Mouse (Mus musculus) embryonic facial prominence, embryonic 11.5 days (tissue): ENCODE measurements at regions not wholly inside any gene's neighbourhood (a gene's known extent, or its start where the extent isn't known, plus 50 kb on each side); places are given as distances from the start of the nearest gene placed in this dataset.

ENCODE experiments used
- ATAC-seq: fragments of 200-750 bp; cut with Nextera tagmentation; replicated peaks from 2 replicates; pipeline ENCODE4 v1.8.0; 2017; ENCODE audit warnings: low read depth; ENCODE audit not compliant: insufficient number of reproducible peaks, low FRiP score, low TSS enrichment
- DNase-seq: peaks from one replicate; pipeline ENCODE4 v3.0.0-alpha.2; 2015; ENCODE audit warnings: low spot score
- H3K27ac ChIP-seq: fragments of 300-500 bp; sonication (generic); replicated peaks from 2 replicates; pipeline ENCODE4 v1.5.1; 2014; ENCODE audit warnings: mild to moderate bottlenecking, low read depth, low read length, control low read depth
- H3K27me3 ChIP-seq: fragments of 300-500 bp; sonication (generic); 2 replicates; pipeline ENCODE4 v1.6.1; 2014; ENCODE audit warnings: mild to moderate bottlenecking, low read length, moderate library complexity, mixed read lengths; ENCODE audit not compliant: control insufficient read depth, insufficient read depth
- H3K36me3 ChIP-seq: fragments of 300-500 bp; sonication (generic); replicated peaks from 2 replicates; pipeline ENCODE4 v1.6.1; 2014; ENCODE audit warnings: low read depth, mild to moderate bottlenecking, low read length, moderate library complexity, mixed read lengths; ENCODE audit not compliant: control insufficient read depth, insufficient read depth
- H3K4me1 ChIP-seq: fragments of 300-500 bp; sonication (generic); 2 replicates; pipeline ENCODE4 v1.6.1; 2014; ENCODE audit warnings: low read length, mixed read lengths; ENCODE audit not compliant: control insufficient read depth, insufficient read depth
- H3K4me2 ChIP-seq: fragments of 300-500 bp; sonication (generic); 2 replicates; pipeline ENCODE4 v1.6.1; 2014; ENCODE audit warnings: low read depth, mild to moderate bottlenecking, control low read depth, low read length, moderate library complexity
- H3K4me3 ChIP-seq: fragments of 300-500 bp; sonication (generic); 2 replicates; pipeline ENCODE4 v1.5.1; 2014; ENCODE audit warnings: low read depth, low read length, control low read depth
- H3K9ac ChIP-seq: fragments of 300-500 bp; sonication (generic); replicated peaks from 2 replicates; pipeline ENCODE4 v1.6.1; 2014; ENCODE audit warnings: mild to moderate bottlenecking, control low read depth, low read length
- H3K9me3 ChIP-seq: fragments of 300-500 bp; sonication (generic); replicated peaks from 2 replicates; pipeline ENCODE4 v1.6.1; 2016; ENCODE audit warnings: mild to moderate bottlenecking, low read length, inconsistent platforms, mixed read lengths; ENCODE audit not compliant: control insufficient read depth
- WGBS: fragments of 180-500 bp; shearing (Covaris S2); extraction: QIAGEN DNeasy Blood & Tissue Kit; methylation state at CpG from one replicate; pipeline ENCODE4 v1.1.7; 2014; 5-methylcytosine and 5-hydroxymethylcytosine counted together

GRCm38 (mm10) chrX:60833456-60833855 is 59.8 kb downstream of the Sox3 start:
- ATAC-seq, result no peak
- H3K4me2 ChIP-seq, result no peak overlapping the region
- 79% methylated on average over 6 of the region's 6 CpGs for WGBS

DNA sequence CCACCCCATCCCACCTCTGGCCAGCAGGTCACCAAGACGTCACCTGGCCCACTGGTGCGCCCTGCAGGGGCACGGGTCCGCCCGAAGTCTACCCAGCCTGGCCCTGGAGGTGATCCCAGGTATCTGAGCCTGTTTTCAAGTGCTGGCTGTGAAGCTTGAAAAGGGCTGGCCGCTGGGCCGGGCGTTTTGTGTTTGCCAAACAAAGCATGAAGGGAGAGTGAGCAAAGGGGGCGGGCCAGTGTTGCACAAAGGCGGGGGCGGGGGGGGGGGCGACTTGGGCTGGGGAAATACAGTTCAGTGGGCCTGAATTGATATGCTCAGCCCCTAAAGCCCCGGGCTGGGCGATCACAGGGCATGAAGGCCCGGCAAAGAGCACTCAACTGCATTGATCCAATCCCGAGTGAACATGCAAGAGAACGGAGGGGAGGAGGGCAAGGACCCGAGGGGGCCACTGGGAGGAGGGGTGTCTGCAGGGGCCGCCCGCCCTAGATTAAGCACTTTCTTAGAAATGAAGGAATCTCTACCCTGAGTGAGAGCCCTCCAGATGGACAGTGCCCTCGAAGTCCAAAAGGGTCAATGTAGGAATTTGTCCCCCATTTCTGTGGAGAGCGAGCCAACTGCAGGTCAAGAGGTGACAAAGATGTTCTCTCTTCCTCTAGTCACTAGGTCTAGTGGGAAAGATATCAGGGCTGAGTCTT is 61.8 kb downstream of the Sox3 start:
- Histone ChIP-seq H3K27ac (no peak overlapping the region), H3K4me1 (no peaks in the 10 kb centered on the region), H3K36me3 (no peaks in the 10 kb centered on the region), H3K4me2 (no peak overlapping the region), H3K9ac (no peak overlapping the region), H3K4me3 (no peak overlapping the region), H3K27me3 (no peaks in the 10 kb centered on the region), H3K9me3 (no peaks in the 10 kb centered on the region)
- peak; percentile 9 for DNase-seq
- 38% methylated on average over 17 of the region's 22 CpGs for WGBS
- ATAC-seq, result peak; percentile 59; the same call in 1 of the 2 replicates

More at GRCm38 (mm10) chrX:60833456-60833855, 59.8 kb downstream of the Sox3 start:
- no peaks in the 10 kb centered on the region for H3K9me3 ChIP-seq
- H3K4me3 ChIP-seq, result no peak overlapping the region
- H3K4me1 ChIP-seq, result no peaks in the 10 kb centered on the region
- H3K27ac ChIP-seq, result no peak overlapping the region
- H3K9ac ChIP-seq, result no peak overlapping the region
- H3K27me3 ChIP-seq, result no peaks in the 10 kb centered on the region
- DNase-seq, result no peak
- H3K36me3 ChIP-seq, result no peaks in the 10 kb centered on the region

DNA sequence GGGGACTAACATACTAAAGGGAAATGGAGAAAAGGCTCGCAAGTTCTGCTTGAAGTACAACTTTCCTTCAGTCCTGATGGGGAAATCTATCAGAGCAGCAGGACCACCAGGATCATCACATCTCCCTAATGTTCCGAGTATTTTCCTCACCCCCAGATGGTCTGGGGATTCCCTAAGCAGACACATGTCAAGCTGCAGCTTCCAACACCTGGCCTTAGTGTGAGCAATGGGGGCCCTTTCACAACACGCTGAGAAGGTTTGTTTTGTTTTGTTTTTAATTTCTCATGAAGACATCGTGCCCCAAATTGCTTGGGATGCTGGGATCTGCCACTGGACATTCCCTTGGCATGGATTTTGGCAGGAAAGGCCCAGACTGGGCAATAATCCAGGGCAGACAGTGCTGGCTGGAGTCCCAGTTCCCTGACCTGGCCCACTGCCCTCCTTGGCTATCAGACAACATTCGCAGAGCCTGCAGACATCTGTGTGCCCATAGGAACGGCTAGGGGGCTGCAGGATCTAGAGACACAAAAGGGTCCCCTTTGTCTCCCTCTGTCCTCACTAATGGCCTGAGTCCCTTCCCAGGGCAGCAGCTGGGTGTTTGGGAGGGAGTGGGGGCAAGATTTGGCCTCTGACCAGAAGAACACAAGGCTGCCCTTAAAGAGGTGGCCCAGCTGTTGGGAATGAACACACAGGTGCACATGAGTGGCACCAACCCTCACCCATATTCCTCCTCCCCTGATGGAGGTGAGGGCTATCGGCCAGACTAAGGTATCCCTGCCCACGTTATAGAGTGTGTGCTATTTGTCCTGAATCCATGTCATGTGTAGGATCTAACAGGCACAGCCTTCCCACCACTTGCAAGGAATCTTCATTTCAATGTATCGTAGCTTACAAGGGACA is 67.8 kb downstream of the Sox3 start:
- Histone ChIP-seq H3K36me3 (no peaks in the 10 kb centered on the region), H3K9ac (no peak overlapping the region), H3K4me2 (no peak overlapping the region), H3K4me1 (no peaks in the 10 kb centered on the region), H3K9me3 (no peaks in the 10 kb centered on the region), H3K4me3 (no peak overlapping the region), H3K27me3 (no peaks in the 10 kb centered on the region), H3K27ac (no peak overlapping the region)
- 72% methylated on average over 9 of the region's 9 CpGs for WGBS
- DNase-seq (no peak), ATAC-seq (no peak)

DNA sequence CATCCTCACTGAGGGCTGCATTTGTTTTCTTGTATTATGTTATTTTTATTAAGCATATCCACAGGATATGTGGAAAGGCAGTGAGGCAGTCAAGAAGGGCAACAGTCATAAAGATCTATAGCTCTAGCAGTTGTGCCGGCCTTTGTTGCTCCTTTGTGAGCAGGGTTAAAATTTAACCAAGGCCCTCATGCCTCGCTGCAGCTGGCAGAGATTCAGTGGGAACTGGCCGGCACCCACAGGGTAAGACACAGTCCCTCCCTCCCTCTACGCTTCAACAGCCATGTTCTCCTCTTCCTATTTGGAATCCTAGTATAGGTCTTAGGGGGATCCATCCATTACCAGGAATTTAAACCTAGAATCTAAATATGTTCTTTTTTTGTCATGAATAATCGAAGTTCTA is 94.7 kb downstream of the Sox3 start:
- ATAC-seq, result no peak
- 62% methylated on average over 5 of the region's 5 CpGs for WGBS
- Histone ChIP-seq H3K27ac (no peak overlapping the region), H3K9me3 (no peaks in the 10 kb centered on the region), H3K4me3 (no peak overlapping the region), H3K36me3 (no peaks in the 10 kb centered on the region), H3K4me1 (no peaks in the 10 kb centered on the region), H3K27me3 (no peaks in the 10 kb centered on the region), H3K4me2 (no peak overlapping the region), H3K9ac (no peak overlapping the region)
- no peak for DNase-seq

- no peak overlapping the region for H3K9ac ChIP-seq
- no peak overlapping the region for H3K4me3 ChIP-seq
- DNase-seq, result no peak
- H3K9me3 ChIP-seq, result no peaks in the 10 kb centered on the region
- no peak overlapping the region for H3K4me2 ChIP-seq
- WGBS, result 43% methylated on average over 5 of the region's 5 CpGs
- H3K27ac ChIP-seq, result no peak overlapping the region
- ATAC-seq, result no peak
- H3K27me3 ChIP-seq, result no peaks in the 10 kb centered on the region
- no peaks in the 10 kb centered on the region for H3K4me1 ChIP-seq
- H3K36me3 ChIP-seq, result no peaks in the 10 kb centered on the region
Observed at GRCm38 (mm10) chrX:60780766-60781165, 112.5 kb downstream of the Sox3 start.

DNA sequence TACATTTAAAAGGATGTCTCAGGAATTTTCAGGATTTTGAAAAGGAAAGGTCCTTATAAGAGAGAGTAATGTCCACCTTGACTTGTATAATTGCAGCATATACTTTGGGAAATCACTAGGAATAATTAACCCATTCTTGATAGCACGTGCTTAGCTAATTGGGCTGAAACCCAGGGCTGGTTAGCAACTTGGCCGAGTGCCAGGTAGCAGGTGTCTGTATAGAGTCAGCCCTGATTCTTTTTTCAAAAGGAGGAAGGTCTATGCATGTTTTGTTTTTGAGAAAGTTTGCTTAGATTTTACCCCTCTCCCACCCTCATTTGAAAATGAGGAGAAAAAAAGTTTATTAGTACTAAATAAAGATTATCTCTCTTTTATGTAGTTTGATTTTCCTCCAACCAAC is 113.1 kb downstream of the Sox3 start:
- ATAC-seq (no peak), DNase-seq (no peak)
- no peak overlapping the region for H3K9ac ChIP-seq
- 59% methylated on average over 2 of the region's 2 CpGs for WGBS
- H3K4me3 ChIP-seq, result no peak overlapping the region
- no peaks in the 10 kb centered on the region for H3K27me3 ChIP-seq
- H3K4me2 ChIP-seq, result no peak overlapping the region
- H3K36me3 ChIP-seq, result no peaks in the 10 kb centered on the region
- no peaks in the 10 kb centered on the region for H3K4me1 ChIP-seq
- no peak overlapping the region for H3K27ac ChIP-seq
- H3K9me3 ChIP-seq, result no peaks in the 10 kb centered on the region

DNA sequence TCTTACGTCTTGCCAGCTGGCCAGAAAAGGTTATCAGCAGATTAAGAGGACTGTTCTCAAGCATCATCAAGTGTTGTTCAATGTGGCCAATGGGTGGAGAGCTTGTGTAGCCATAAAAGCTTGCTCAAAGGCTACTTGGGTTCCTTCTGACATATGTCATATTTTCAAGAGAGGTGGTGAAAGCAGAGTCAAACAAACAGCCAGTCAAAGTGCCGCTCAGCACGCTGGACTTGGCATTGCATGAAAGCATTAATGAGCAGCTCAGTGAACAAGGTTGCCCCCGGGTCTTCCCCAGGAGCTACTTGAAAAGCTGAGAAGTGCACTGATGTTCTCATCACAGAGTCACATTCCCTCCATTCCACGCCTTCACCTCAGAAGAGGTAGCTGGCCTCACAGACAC is 119.6 kb downstream of the Sox3 start:
- no peaks in the 10 kb centered on the region for H3K27me3 ChIP-seq
- no peaks in the 10 kb centered on the region for H3K36me3 ChIP-seq
- no peak for ATAC-seq
- H3K4me3 ChIP-seq, result no peak overlapping the region
- no peaks in the 10 kb centered on the region for H3K4me1 ChIP-seq
- WGBS, result 81% methylated on average over 5 of the region's 5 CpGs
- no peak overlapping the region for H3K27ac ChIP-seq
- no peak for DNase-seq
- no peak overlapping the region for H3K4me2 ChIP-seq
- H3K9me3 ChIP-seq, result no peaks in the 10 kb centered on the region
- no peak overlapping the region for H3K9ac ChIP-seq

DNA sequence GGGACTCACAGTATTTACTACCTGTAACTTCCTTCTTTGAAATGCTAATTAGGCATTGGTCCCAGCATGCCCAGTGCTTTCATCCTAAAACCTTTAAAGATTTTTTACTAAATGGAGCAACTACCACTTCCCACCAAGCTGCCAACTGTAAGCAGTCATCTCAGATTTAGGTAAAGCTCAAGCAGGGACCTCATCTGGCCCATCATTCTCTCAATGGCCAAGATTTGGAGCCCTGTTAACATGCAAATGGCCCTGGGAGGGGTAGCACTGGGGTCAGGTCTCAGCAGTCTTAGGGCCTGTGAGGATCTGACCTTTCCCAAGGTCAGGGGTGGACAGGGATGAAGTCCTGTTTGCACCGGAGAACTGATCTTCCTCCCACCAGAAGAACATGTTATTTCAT is 120.8 kb downstream of the Sox3 start:
- Histone ChIP-seq H3K9ac (no peak overlapping the region), H3K36me3 (no peaks in the 10 kb centered on the region), H3K4me3 (no peak overlapping the region), H3K4me1 (no peaks in the 10 kb centered on the region), H3K27me3 (no peaks in the 10 kb centered on the region), H3K27ac (no peak overlapping the region), H3K9me3 (no peaks in the 10 kb centered on the region), H3K4me2 (no peak overlapping the region)
- DNase-seq (no peak), ATAC-seq (no peak)
- WGBS, result 41% methylated on average over 1 of the region's 1 CpGs
